Comparison of ENCODE assay signal across 18 mouse cellular contexts in genomic region chr3:155776019-155776418, GRCm38 (mm10).
"Had no signal": no experiment of that assay in that cellular context is flagged by ENCODE, and none has a peak within 500 bp of the region (broad histone marks: within the 10 kb centered on the region; RNA-seq: fewer than 3 reads in every experiment).

No protein-coding gene starts in this region.

- DNase-seq: kidney, adult 2 months; kidney, postnatal 25 days; layer of hippocampus, postnatal 36 days; liver, embryonic 13.5 days; lung, adult 2 months; lung, postnatal 14 days; right cerebral cortex, adult 18-20 months; right cerebral cortex, postnatal 14 days; right cerebral cortex, postnatal 4 days; spleen, adult 18-20 months; thymus, postnatal 25 days had no signal

- H3K9ac ChIP-seq: liver, embryonic 13.5 days; midbrain, embryonic 13.5 days; stomach, embryonic 15.5 days had no signal

- H3K4me1 ChIP-seq: liver, embryonic 13.5 days; megakaryocyte, embryonic 14.5 days; midbrain, embryonic 10.5 days; midbrain, embryonic 13.5 days; stomach, embryonic 15.5 days had no signal

- H3K4me3 ChIP-seq: left cerebral cortex, adult 2 months; liver, embryonic 13.5 days; megakaryocyte, embryonic 14.5 days; midbrain, embryonic 10.5 days; midbrain, embryonic 13.5 days; stomach, embryonic 15.5 days had no signal

- H3K9me3 ChIP-seq: liver, embryonic 13.5 days; megakaryocyte, embryonic 14.5 days; midbrain, embryonic 10.5 days; midbrain, embryonic 13.5 days; stomach, embryonic 15.5 days had no signal

- ATAC-seq: midbrain, embryonic 13.5 days had no signal

- H3K36me3 ChIP-seq: liver, embryonic 13.5 days; midbrain, embryonic 10.5 days; midbrain, embryonic 13.5 days; stomach, embryonic 15.5 days had no signal

- H3K27me3 ChIP-seq: liver, embryonic 13.5 days; megakaryocyte, embryonic 14.5 days; midbrain, embryonic 13.5 days; stomach, embryonic 15.5 days had no signal

- H3K27ac ChIP-seq: kidney, postnatal 0 days; left cerebral cortex, adult 2 months; liver, embryonic 13.5 days; macrophage; midbrain, embryonic 10.5 days; midbrain, embryonic 13.5 days; stomach, embryonic 15.5 days had no signal

- H3K4me2 ChIP-seq: liver, embryonic 13.5 days; midbrain, embryonic 13.5 days; stomach, embryonic 15.5 days had no signal
